Mouse (Mus musculus): ENCODE data around the gene Cep128.

The Cep128 gene

DNA sequence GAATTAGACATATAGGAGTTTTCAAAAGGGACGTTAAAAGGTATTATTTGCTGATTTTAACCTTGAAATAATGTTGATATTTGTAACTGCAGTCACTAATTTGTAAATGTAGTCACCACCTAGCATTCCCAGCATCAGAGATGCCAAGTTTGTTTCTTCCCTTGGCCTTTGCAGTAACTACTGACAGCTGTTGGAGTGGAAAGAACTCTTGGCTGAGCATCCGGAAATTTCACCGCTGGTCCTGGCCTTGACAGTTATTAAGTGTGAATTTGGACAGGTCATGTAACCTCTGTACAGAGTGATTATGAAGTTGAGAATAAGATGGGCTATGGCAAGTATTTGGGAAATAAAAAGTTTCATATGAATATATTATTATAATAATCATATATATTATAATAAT lies 413.1 kb downstream of the Cep128 start:
- DNase-seq (ENCODE audit: extremely low spot score): no peak

DNA sequence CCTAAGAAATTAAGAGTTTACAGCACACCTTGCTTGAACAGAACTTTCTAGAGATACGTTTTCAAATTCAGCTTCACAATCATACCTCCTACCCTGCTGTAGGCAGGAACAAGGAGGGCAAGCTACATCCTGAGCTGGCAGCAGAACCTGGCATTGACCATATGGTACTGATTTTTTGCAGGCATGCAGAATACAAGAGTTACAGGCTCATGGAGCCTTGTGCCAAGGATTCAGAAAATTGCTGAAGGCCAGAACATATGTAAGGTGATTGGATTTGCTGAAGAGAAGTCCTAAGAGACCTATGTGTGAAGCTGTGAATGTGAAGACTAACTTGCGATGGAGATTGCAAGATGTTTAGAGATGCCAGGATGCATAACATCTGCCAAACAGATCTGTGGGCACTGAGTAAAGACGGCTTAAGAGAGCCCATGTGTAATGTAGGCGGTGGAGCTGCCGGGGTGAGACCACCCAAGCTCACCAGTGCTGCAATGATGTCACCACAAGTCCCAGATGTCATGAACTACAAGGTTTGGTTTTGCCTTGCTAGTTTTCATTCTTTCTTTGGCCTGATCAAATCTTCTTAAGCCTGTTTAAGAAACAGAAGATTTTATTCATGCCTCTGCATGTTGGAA lies 422.7 kb downstream of the Cep128 start:
- no peak for DNase-seq (ENCODE audit: extremely low spot score)

DNA sequence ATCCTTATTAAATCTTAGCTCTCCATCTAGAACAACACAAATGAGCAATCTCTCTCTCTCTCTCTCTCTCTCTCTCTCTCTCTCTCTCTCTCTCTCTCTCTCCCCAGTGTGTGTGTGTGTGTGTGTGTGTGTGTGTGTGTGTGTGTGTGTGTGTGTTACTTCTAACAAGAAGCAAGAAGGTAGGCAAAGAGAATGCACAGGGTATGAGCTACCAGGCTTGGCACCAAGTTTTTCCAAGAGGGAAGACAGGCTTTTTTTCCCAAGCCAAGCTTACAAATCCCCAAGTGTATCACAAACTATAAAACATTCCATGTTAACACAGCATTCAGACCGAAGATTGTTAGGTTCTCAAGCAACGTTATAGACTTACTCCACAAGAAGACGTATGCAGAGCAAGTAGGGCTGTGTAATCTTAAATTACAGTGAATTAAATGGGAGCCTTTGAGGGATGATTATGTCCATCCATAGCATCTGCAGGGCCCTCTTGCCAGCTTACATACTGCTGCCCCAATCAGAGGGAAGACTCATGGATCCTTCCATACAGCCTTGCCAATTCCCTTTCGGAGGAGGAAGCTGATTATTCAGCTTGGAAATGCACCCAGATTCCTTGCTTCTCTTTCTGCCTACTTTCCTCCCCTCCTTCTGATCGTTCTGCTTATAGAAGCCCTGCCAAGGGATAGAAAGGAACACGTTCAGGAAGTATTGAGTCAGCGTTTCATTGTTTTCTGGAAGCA lies 429.3 kb downstream of the Cep128 start:
- no peak for DNase-seq (ENCODE audit: extremely low spot score)

All from embryo, embryonic 9.5 days (tissue).